Mouse (Mus musculus): ENCODE data around the gene Slc10a6. TPM values are rescaled to one million over a fixed set of nuclear protein-coding genes. Genes with fewer than 3 reads are reported as not detected.

Slc10a6 gene
- polyA plus RNA-seq, 1 experiment from 2014 or later: 0.36 TPM

GRCm38 (mm10) chr5:103617191-103617590 lies 12.0 kb downstream of the Slc10a6 start:
- H3K4me1 ChIP-seq: no peaks in the 10 kb centered on the region
- H3K36me3 ChIP-seq: no peaks in the 10 kb centered on the region
- H3K27me3 ChIP-seq (replicated peaks): no peaks in the 10 kb centered on the region
- ATAC-seq (ENCODE audit: low FRiP score): no peak
- no peak overlapping the region for H3K27ac ChIP-seq (replicated peaks)
- 70% methylated on average over 9 of the region's 9 CpGs for WGBS
- no peak overlapping the region for H3K4me2 ChIP-seq
- no peak overlapping the region for H3K4me3 ChIP-seq (replicated peaks)
- no peaks in the 10 kb centered on the region for H3K9me3 ChIP-seq (replicated peaks)
- no peak overlapping the region for H3K9ac ChIP-seq (replicated peaks)

- Histone ChIP-seq H3K4me1 (no peaks in the 10 kb centered on the region), H3K9ac (replicated peaks) (no peak overlapping the region), H3K27me3 (replicated peaks) (no peaks in the 10 kb centered on the region), H3K4me2 (no peak overlapping the region), H3K9me3 (replicated peaks) (no peaks in the 10 kb centered on the region), H3K36me3 (no peaks in the 10 kb centered on the region), H3K27ac (replicated peaks) (no peak overlapping the region), H3K4me3 (replicated peaks) (no peak overlapping the region)
- 89% methylated on average over 7 of the region's 7 CpGs for WGBS
- no peak for ATAC-seq (ENCODE audit: low FRiP score)
Observed at GRCm38 (mm10) chr5:103614356-103614755, 14.8 kb downstream of the Slc10a6 start.

- no peaks in the 10 kb centered on the region for H3K36me3 ChIP-seq
- no peak for ATAC-seq (ENCODE audit: low FRiP score)
- H3K27me3 ChIP-seq (replicated peaks): no peaks in the 10 kb centered on the region
- no peak overlapping the region for H3K9ac ChIP-seq (replicated peaks)
- H3K27ac ChIP-seq (replicated peaks): no peak overlapping the region
- no peaks in the 10 kb centered on the region for H3K4me1 ChIP-seq
- H3K4me3 ChIP-seq (replicated peaks): no peak overlapping the region
- WGBS: 92% methylated on average over 7 of the region's 7 CpGs
- no peak overlapping the region for H3K4me2 ChIP-seq
- H3K9me3 ChIP-seq (replicated peaks): no peaks in the 10 kb centered on the region
Observed at GRCm38 (mm10) chr5:103612316-103612715, 16.9 kb downstream of the Slc10a6 start.

- Histone ChIP-seq H3K9ac (replicated peaks) (no peak overlapping the region), H3K36me3 (no peaks in the 10 kb centered on the region), H3K27ac (replicated peaks) (no peak overlapping the region), H3K4me3 (replicated peaks) (no peak overlapping the region), H3K9me3 (replicated peaks) (no peaks in the 10 kb centered on the region), H3K27me3 (replicated peaks) (no peaks in the 10 kb centered on the region), H3K4me1 (no peaks in the 10 kb centered on the region), H3K4me2 (no peak overlapping the region)
- ATAC-seq (ENCODE audit: low FRiP score): no peak
- 92% methylated on average over 10 of the region's 10 CpGs for WGBS
Observed at GRCm38 (mm10) chr5:103610856-103611472, 18.2 kb downstream of the Slc10a6 start.

- no peaks in the 10 kb centered on the region for H3K36me3 ChIP-seq
- no peak overlapping the region for H3K27ac ChIP-seq (replicated peaks)
- no peak for ATAC-seq (ENCODE audit: low FRiP score)
- H3K9me3 ChIP-seq (replicated peaks): no peaks in the 10 kb centered on the region
- H3K4me2 ChIP-seq: no peak overlapping the region
- H3K27me3 ChIP-seq (replicated peaks): no peaks in the 10 kb centered on the region
- 77% methylated on average over 5 of the region's 5 CpGs for WGBS
- H3K9ac ChIP-seq (replicated peaks): no peak overlapping the region
- H3K4me1 ChIP-seq: no peaks in the 10 kb centered on the region
- H3K4me3 ChIP-seq (replicated peaks): no peak overlapping the region
Observed at GRCm38 (mm10) chr5:103610148-103610547, 19.1 kb downstream of the Slc10a6 start.

DNA sequence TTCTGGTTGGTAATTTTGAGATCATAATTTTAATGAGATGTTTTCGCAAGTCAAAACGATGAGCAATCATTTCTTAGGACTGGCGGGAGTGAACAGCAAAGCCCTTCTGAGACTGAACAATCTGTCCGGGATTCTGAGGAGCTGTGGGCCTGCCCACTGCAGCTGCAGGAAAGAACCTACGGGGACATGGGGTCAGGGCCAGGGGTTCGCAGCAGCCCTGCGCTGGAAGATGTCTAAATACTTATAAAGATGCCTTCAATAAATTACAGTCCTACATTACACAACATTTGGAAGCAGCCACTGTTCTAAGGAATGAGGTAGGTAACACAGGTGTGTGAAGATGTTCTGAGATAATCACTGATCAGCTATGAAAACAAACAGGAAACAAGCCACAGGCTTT lies 23.5 kb downstream of the Slc10a6 start:
- no peak overlapping the region for H3K9ac ChIP-seq (replicated peaks)
- no peaks in the 10 kb centered on the region for H3K4me1 ChIP-seq
- no peaks in the 10 kb centered on the region for H3K27me3 ChIP-seq (replicated peaks)
- WGBS: 83% methylated on average over 7 of the region's 7 CpGs
- no peak for ATAC-seq (ENCODE audit: low FRiP score)
- no peak overlapping the region for H3K4me3 ChIP-seq (replicated peaks)
- H3K27ac ChIP-seq (replicated peaks): no peak overlapping the region
- no peaks in the 10 kb centered on the region for H3K36me3 ChIP-seq
- H3K9me3 ChIP-seq (replicated peaks): no peaks in the 10 kb centered on the region
- no peak overlapping the region for H3K4me2 ChIP-seq

DNA sequence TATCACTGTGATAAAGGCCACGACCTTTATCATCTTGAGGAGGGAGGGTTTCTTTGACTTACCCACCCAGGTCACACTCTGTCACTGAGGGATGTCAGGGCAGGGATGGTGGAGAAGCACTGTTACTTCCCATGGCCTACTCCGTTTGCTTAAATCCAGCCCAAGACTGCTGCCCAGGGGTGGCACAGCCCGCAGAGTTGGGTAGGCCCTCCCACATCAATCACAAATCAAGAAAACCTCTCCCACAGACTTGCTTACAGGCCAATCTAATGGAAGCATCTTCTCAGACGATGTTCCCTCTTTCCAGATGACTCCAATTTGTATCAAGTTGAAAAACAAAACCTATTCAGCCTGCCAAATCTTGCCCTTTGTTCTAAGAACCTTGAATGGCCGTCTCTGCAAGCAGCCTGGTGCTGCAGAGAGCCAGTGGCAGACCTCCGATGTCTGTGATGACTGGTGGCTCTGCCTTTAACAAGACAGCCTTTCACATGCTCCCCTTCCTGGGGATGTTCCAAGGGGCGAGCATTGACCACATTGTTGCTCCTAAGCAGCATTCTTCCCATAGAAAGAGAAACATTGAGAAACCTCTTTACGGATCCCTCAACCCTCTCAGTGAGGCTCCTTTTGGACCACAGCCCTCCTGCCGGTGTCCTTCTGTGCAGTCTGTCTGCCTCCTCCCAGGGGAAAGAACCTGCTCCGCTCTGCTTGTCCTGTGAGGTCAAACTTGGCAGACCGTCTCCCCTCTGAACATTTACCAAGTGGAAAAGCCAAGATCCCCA lies 25.9 kb downstream of the Slc10a6 start:
- H3K4me2 ChIP-seq: no peak overlapping the region
- 37% methylated on average over 11 of the region's 11 CpGs for WGBS
- no peak overlapping the region for H3K9ac ChIP-seq (replicated peaks)
- no peaks in the 10 kb centered on the region for H3K36me3 ChIP-seq
- no peak overlapping the region for H3K27ac ChIP-seq (replicated peaks)
- no peaks in the 10 kb centered on the region for H3K27me3 ChIP-seq (replicated peaks)
- H3K9me3 ChIP-seq (replicated peaks): no peaks in the 10 kb centered on the region
- ATAC-seq (ENCODE audit: low FRiP score): peak; percentile 47; the same call in 1 of the 2 replicates
- no peaks in the 10 kb centered on the region for H3K4me1 ChIP-seq
- H3K4me3 ChIP-seq (replicated peaks): no peak overlapping the region

- Histone ChIP-seq H3K4me1 (peaks cover 6% of the 10 kb centered on the region; the same call in 1 of the 2 replicates), H3K36me3 (no peaks in the 10 kb centered on the region), H3K9me3 (replicated peaks) (no peaks in the 10 kb centered on the region), H3K9ac (replicated peaks) (no peak overlapping the region), H3K4me3 (replicated peaks) (no peak overlapping the region), H3K27me3 (replicated peaks) (no peaks in the 10 kb centered on the region), H3K4me2 (no peak overlapping the region), H3K27ac (replicated peaks) (no peak overlapping the region)
- 85% methylated on average over 5 of the region's 5 CpGs for WGBS
- ATAC-seq (ENCODE audit: low FRiP score): no peak
Observed at GRCm38 (mm10) chr5:103598881-103599280, 30.3 kb downstream of the Slc10a6 start.

GRCm38 (mm10) chr5:103598264-103598663 lies 30.9 kb downstream of the Slc10a6 start:
- H3K27ac ChIP-seq (replicated peaks): no peak overlapping the region
- ATAC-seq (ENCODE audit: low FRiP score): no peak
- no peaks in the 10 kb centered on the region for H3K27me3 ChIP-seq (replicated peaks)
- no peak overlapping the region for H3K9ac ChIP-seq (replicated peaks)
- no peak overlapping the region for H3K4me3 ChIP-seq (replicated peaks)
- H3K9me3 ChIP-seq (replicated peaks): no peaks in the 10 kb centered on the region
- WGBS: 84% methylated on average over 9 of the region's 9 CpGs
- no peak overlapping the region for H3K4me2 ChIP-seq
- H3K36me3 ChIP-seq: no peaks in the 10 kb centered on the region
- H3K4me1 ChIP-seq: peaks cover 6% of the 10 kb centered on the region; the same call in 1 of the 2 replicates

DNA sequence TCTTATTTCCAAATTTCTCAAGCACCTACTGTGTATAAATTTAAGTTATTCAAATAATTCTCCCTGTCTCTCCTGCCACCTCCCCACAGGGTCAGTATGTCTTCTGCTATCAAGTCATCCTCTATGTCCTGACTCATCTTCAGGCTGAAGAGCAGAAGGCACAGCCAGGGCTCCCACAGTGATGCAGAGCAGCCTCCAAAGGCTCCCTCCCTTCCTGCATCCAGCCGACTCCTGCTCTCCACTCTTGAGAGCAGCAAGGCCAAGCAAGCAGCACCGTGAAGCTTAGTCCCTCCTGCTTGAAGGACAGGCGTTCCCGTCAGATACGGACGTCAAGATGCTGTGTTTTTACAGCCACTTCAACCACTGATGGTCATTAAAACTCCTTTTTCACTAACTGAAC lies 31.6 kb downstream of the Slc10a6 start:
- H3K4me3 ChIP-seq (replicated peaks): no peak overlapping the region
- H3K27me3 ChIP-seq (replicated peaks): no peaks in the 10 kb centered on the region
- no peaks in the 10 kb centered on the region for H3K36me3 ChIP-seq
- H3K4me1 ChIP-seq: peaks cover 6% of the 10 kb centered on the region; the same call in 1 of the 2 replicates
- no peak overlapping the region for H3K4me2 ChIP-seq
- 64% methylated on average over 6 of the region's 6 CpGs for WGBS
- H3K9ac ChIP-seq (replicated peaks): no peak overlapping the region
- H3K9me3 ChIP-seq (replicated peaks): no peaks in the 10 kb centered on the region
- no peak overlapping the region for H3K27ac ChIP-seq (replicated peaks)
- ATAC-seq (ENCODE audit: low FRiP score): no peak

- no peaks in the 10 kb centered on the region for H3K36me3 ChIP-seq
- no peak overlapping the region for H3K4me2 ChIP-seq
- no peaks in the 10 kb centered on the region for H3K9me3 ChIP-seq (replicated peaks)
- H3K27ac ChIP-seq (replicated peaks): no peak overlapping the region
- WGBS: 63% methylated on average over 14 of the region's 14 CpGs
- no peaks in the 10 kb centered on the region for H3K27me3 ChIP-seq (replicated peaks)
- H3K4me3 ChIP-seq (replicated peaks): no peak overlapping the region
- no peak for ATAC-seq (ENCODE audit: low FRiP score)
- H3K4me1 ChIP-seq: peaks cover 6% of the 10 kb centered on the region; the same call in 1 of the 2 replicates
- H3K9ac ChIP-seq (replicated peaks): no peak overlapping the region
Observed at GRCm38 (mm10) chr5:103596467-103597146, 32.6 kb downstream of the Slc10a6 start.

All from neural tube, embryonic 15.5 days (tissue).